Mouse (Mus musculus): ENCODE results near the gene D5Ertd579e. TPM values are rescaled to one million over a fixed set of nuclear protein-coding genes. Genes with fewer than 3 reads are reported as not detected.

Gene D5Ertd579e
- polyA plus RNA-seq, 1 experiment from 2014 or later = 28.2 TPM

GRCm38 (mm10) chr5:36716816-36717215 is 21.0 kb upstream of the D5Ertd579e start:
- H3K4me1 ChIP-seq (replicated peaks) = peaks cover 20% of the 10 kb centered on the region
- H3K27ac ChIP-seq = no peak overlapping the region
- WGBS = 72% methylated on average over 2 of the region's 2 CpGs
- no peak overlapping the region for H3K4me3 ChIP-seq
- no peak for DNase-seq (ENCODE audit: low spot score)
- H3K36me3 ChIP-seq = no peaks in the 10 kb centered on the region
- no peaks in the 10 kb centered on the region for H3K9me3 ChIP-seq
- peaks cover 8% of the 10 kb centered on the region; the same call in 1 of the 2 replicates for H3K27me3 ChIP-seq (ENCODE audit: insufficient read depth, poor library complexity, severe bottlenecking)

- H3K36me3 ChIP-seq = no peaks in the 10 kb centered on the region
- peaks cover 10% of the 10 kb centered on the region; the same call in 1 of the 2 replicates for H3K27me3 ChIP-seq (ENCODE audit: insufficient read depth, poor library complexity, severe bottlenecking)
- WGBS = 72% methylated on average over 3 of the region's 3 CpGs
- H3K4me1 ChIP-seq (replicated peaks) = peaks cover 22% of the 10 kb centered on the region
- no peak overlapping the region for H3K27ac ChIP-seq
- H3K9me3 ChIP-seq = no peaks in the 10 kb centered on the region
- DNase-seq (ENCODE audit: low spot score) = no peak
- H3K4me3 ChIP-seq = no peak overlapping the region
Observed at GRCm38 (mm10) chr5:36714832-36715231, 19.0 kb upstream of the D5Ertd579e start.

GRCm38 (mm10) chr5:36713693-36714092 is 17.9 kb upstream of the D5Ertd579e start:
- Histone ChIP-seq H3K4me3 (no peak overlapping the region), H3K4me1 (replicated peaks) (peaks cover 22% of the 10 kb centered on the region), H3K36me3 (no peaks in the 10 kb centered on the region), H3K9me3 (no peaks in the 10 kb centered on the region), H3K27me3 (ENCODE audit: insufficient read depth, poor library complexity, severe bottlenecking) (peaks cover 10% of the 10 kb centered on the region; the same call in 1 of the 2 replicates), H3K27ac (0 out of 2 replicates have a peak overlapping the region, but pooled peaks have one; percentile 79)
- WGBS = 86% methylated on average over 6 of the region's 6 CpGs
- DNase-seq (ENCODE audit: low spot score) = no peak

GRCm38 (mm10) chr5:36712553-36713534 is 17.0 kb upstream of the D5Ertd579e start:
- peak overlapping the region; percentile 79 for H3K27ac ChIP-seq
- no peaks in the 10 kb centered on the region for H3K9me3 ChIP-seq
- peak; percentile 69 for DNase-seq (ENCODE audit: low spot score)
- H3K4me3 ChIP-seq = peak overlapping the region; percentile 49
- H3K4me1 ChIP-seq (replicated peaks) = peaks cover 22% of the 10 kb centered on the region
- 10% methylated on average over 31 of the region's 31 CpGs for WGBS
- no peaks in the 10 kb centered on the region for H3K36me3 ChIP-seq
- peaks cover 10% of the 10 kb centered on the region; the same call in 1 of the 2 replicates for H3K27me3 ChIP-seq (ENCODE audit: insufficient read depth, poor library complexity, severe bottlenecking)

GRCm38 (mm10) chr5:36711863-36712262 is 16.0 kb upstream of the D5Ertd579e start:
- whole genome bisulfite sequencing = 62% methylated on average over 5 of the region's 5 CpGs
- no peaks in the 10 kb centered on the region for H3K36me3 ChIP-seq
- H3K9me3 ChIP-seq = no peaks in the 10 kb centered on the region
- H3K27ac ChIP-seq = peak overlapping the region; percentile 79; the same call in 1 of the 2 replicates
- H3K4me3 ChIP-seq = no peak overlapping the region
- H3K4me1 ChIP-seq (replicated peaks) = peaks cover 22% of the 10 kb centered on the region
- peaks cover 10% of the 10 kb centered on the region; the same call in 1 of the 2 replicates for H3K27me3 ChIP-seq (ENCODE audit: insufficient read depth, poor library complexity, severe bottlenecking)
- no peak for DNase-seq (ENCODE audit: low spot score)

- Histone ChIP-seq H3K9me3 (no peaks in the 10 kb centered on the region), H3K36me3 (no peaks in the 10 kb centered on the region), H3K4me3 (no peak overlapping the region), H3K27ac (no peak overlapping the region), H3K27me3 (ENCODE audit: insufficient read depth, poor library complexity, severe bottlenecking) (no peaks in the 10 kb centered on the region), H3K4me1 (replicated peaks) (no peaks in the 10 kb centered on the region)
- 82% methylated on average over 5 of the region's 5 CpGs for WGBS
- DNase-seq (ENCODE audit: low spot score) = no peak
Observed at GRCm38 (mm10) chr5:36705792-36706191, 10.0 kb upstream of the D5Ertd579e start.

- WGBS = 85% methylated on average over 5 of the region's 5 CpGs
- H3K27me3 ChIP-seq (ENCODE audit: insufficient read depth, poor library complexity, severe bottlenecking) = no peaks in the 10 kb centered on the region
- no peak for DNase-seq (ENCODE audit: low spot score)
- H3K4me3 ChIP-seq = no peak overlapping the region
- H3K9me3 ChIP-seq = no peaks in the 10 kb centered on the region
- H3K27ac ChIP-seq = no peak overlapping the region
- no peaks in the 10 kb centered on the region for H3K36me3 ChIP-seq
- H3K4me1 ChIP-seq (replicated peaks) = no peaks in the 10 kb centered on the region
Observed at GRCm38 (mm10) chr5:36705390-36705789, 9.6 kb upstream of the D5Ertd579e start.

GRCm38 (mm10) chr5:36704684-36705083 is 8.9 kb upstream of the D5Ertd579e start:
- no peaks in the 10 kb centered on the region for H3K4me1 ChIP-seq (replicated peaks)
- H3K27ac ChIP-seq = no peak overlapping the region
- WGBS = 87% methylated on average over 6 of the region's 6 CpGs
- H3K27me3 ChIP-seq (ENCODE audit: insufficient read depth, poor library complexity, severe bottlenecking) = peaks cover 1% of the 10 kb centered on the region; the same call in 1 of the 2 replicates
- H3K9me3 ChIP-seq = no peaks in the 10 kb centered on the region
- no peak for DNase-seq (ENCODE audit: low spot score)
- no peak overlapping the region for H3K4me3 ChIP-seq
- no peaks in the 10 kb centered on the region for H3K36me3 ChIP-seq

GRCm38 (mm10) chr5:36700939-36701620 is 5.3 kb upstream of the D5Ertd579e start:
- H3K9me3 ChIP-seq = no peaks in the 10 kb centered on the region
- peaks cover 4% of the 10 kb centered on the region for H3K27me3 ChIP-seq (ENCODE audit: insufficient read depth, poor library complexity, severe bottlenecking)
- 84% methylated on average over 6 of the region's 6 CpGs for WGBS
- no peak overlapping the region for H3K27ac ChIP-seq
- H3K4me1 ChIP-seq (replicated peaks) = peaks cover 7% of the 10 kb centered on the region
- no peaks in the 10 kb centered on the region for H3K36me3 ChIP-seq
- DNase-seq (ENCODE audit: low spot score) = no peak
- no peak overlapping the region for H3K4me3 ChIP-seq

- peaks cover 20% of the 10 kb centered on the region for H3K4me1 ChIP-seq (replicated peaks)
- H3K4me3 ChIP-seq = no peak overlapping the region
- no peaks in the 10 kb centered on the region for H3K9me3 ChIP-seq
- WGBS = 69% methylated on average over 5 of the region's 5 CpGs
- DNase-seq (ENCODE audit: low spot score) = no peak
- peaks cover 4% of the 10 kb centered on the region for H3K27me3 ChIP-seq (ENCODE audit: insufficient read depth, poor library complexity, severe bottlenecking)
- no peak overlapping the region for H3K27ac ChIP-seq
- no peaks in the 10 kb centered on the region for H3K36me3 ChIP-seq
Observed at GRCm38 (mm10) chr5:36698689-36699088, 2.9 kb upstream of the D5Ertd579e start.

- Histone ChIP-seq H3K9me3 (no peaks in the 10 kb centered on the region), H3K4me3 (no peak overlapping the region), H3K27me3 (ENCODE audit: insufficient read depth, poor library complexity, severe bottlenecking) (peaks cover 4% of the 10 kb centered on the region), H3K27ac (no peak overlapping the region), H3K36me3 (no peaks in the 10 kb centered on the region), H3K4me1 (replicated peaks) (peaks cover 25% of the 10 kb centered on the region)
- DNase-seq (ENCODE audit: low spot score) = no peak
- 80% methylated on average over 7 of the region's 7 CpGs for WGBS
Observed at GRCm38 (mm10) chr5:36698067-36698670, 2.3 kb upstream of the D5Ertd579e start.

GRCm38 (mm10) chr5:36696504-36697300 is 878 bp upstream of the D5Ertd579e start:
- Histone ChIP-seq H3K36me3 (peaks cover 11% of the 10 kb centered on the region), H3K4me1 (replicated peaks) (peaks cover 25% of the 10 kb centered on the region), H3K9me3 (no peaks in the 10 kb centered on the region), H3K4me3 (peak overlapping the region; percentile 80), H3K27ac (peak overlapping the region; percentile 98; the same call in 1 of the 2 replicates), H3K27me3 (ENCODE audit: insufficient read depth, poor library complexity, severe bottlenecking) (peaks cover 4% of the 10 kb centered on the region)
- 82% methylated on average over 11 of the region's 11 CpGs for WGBS
- DNase-seq (ENCODE audit: low spot score) = no peak
